Mouse (Mus musculus): ENCODE data around the gene Mtg1. TPM values are rescaled to one million over a fixed set of nuclear protein-coding genes. Genes with fewer than 3 reads are reported as not detected.
A peak's percentile ranks its signal among the peaks of the same experiment; 100 is the strongest.

Gene Mtg1
- polyA plus RNA-seq (2014; fragmentation: Nextera tagmentation; extraction: Ambion mirVana) = 24.8 and 28.4 TPM in 2 replicates

GRCm38 (mm10) chr7:140137135-140138020 is at the start of gene Mtg1:
TSS of gene Mtg1 (plus strand) at chr7:140137564.
- H3K36me3 ChIP-seq (ENCODE audit: insufficient read depth) = peaks cover 6% of the 10 kb centered on the region; the same call in 1 of the 2 replicates
- H3K4me2 ChIP-seq = peak within 1 kb of the TSS; percentile 86
- WGBS = 2% methylated on average over 39 of the region's 39 CpGs
- DNase-seq (peak; percentile 98), ATAC-seq (ENCODE audit: insufficient read depth) (peak; percentile 99)
- peak within 1 kb of the TSS; percentile 65; the same call in 1 of the 2 replicates for H3K27ac ChIP-seq (ENCODE audit: low read depth)
- H3K4me3 ChIP-seq (ENCODE audit: low read depth, low read length) = peak within 1 kb of the TSS; percentile 77
- no peak for TF ChIP-seq CTCF (IDR thresholded peaks at IDR 0.05; ENCODE audit: low read depth)
- no peaks in the 10 kb centered on the region; the same call in 1 of the 2 replicates for H3K4me1 ChIP-seq (ENCODE audit: insufficient read depth)
- peak within 1 kb of the TSS; percentile 84 for H3K9ac ChIP-seq
- no peaks in the 10 kb centered on the region for H3K9me3 ChIP-seq (ENCODE audit: low read depth, low read length)
- H3K27me3 ChIP-seq (ENCODE audit: insufficient read depth, low read length) = no peaks in the 10 kb centered on the region

DNA sequence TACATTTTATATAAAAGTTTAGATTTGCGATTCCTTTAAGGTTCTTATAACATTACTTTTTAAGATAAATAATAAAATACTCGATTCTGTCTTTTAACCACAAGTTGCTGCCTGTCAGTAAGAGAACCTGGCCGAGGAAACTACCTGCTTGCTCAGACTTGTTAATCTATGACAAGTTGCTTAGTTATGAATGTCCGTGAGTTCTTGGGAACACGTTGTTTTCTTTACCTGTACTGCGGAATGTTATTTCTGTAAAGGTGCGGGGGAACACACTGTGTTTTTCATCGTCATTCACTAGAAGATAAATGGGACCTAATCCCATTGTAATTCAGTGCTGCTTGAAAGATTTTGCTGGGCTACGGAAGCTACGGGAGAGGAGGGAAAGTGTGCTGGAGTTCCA is 46.8 kb upstream of the Mtg1 start:
- H3K4me1 ChIP-seq (ENCODE audit: insufficient read depth) = no peaks in the 10 kb centered on the region
- ATAC-seq (ENCODE audit: insufficient read depth) (no peak), DNase-seq (no peak)
- H3K9ac ChIP-seq = no peak overlapping the region
- whole genome bisulfite sequencing = 70% methylated on average over 10 of the region's 10 CpGs
- no peaks in the 10 kb centered on the region for H3K9me3 ChIP-seq (ENCODE audit: low read depth, low read length)
- no peaks in the 10 kb centered on the region for H3K36me3 ChIP-seq (ENCODE audit: insufficient read depth)
- H3K27ac ChIP-seq (ENCODE audit: low read depth) = no peak overlapping the region
- no peak overlapping the region for H3K4me3 ChIP-seq (ENCODE audit: low read depth, low read length)
- TF ChIP-seq CTCF (IDR thresholded peaks at IDR 0.05; ENCODE audit: low read depth) = no peak
- H3K4me2 ChIP-seq = no peak overlapping the region
- no peaks in the 10 kb centered on the region for H3K27me3 ChIP-seq (ENCODE audit: insufficient read depth, low read length)

DNA sequence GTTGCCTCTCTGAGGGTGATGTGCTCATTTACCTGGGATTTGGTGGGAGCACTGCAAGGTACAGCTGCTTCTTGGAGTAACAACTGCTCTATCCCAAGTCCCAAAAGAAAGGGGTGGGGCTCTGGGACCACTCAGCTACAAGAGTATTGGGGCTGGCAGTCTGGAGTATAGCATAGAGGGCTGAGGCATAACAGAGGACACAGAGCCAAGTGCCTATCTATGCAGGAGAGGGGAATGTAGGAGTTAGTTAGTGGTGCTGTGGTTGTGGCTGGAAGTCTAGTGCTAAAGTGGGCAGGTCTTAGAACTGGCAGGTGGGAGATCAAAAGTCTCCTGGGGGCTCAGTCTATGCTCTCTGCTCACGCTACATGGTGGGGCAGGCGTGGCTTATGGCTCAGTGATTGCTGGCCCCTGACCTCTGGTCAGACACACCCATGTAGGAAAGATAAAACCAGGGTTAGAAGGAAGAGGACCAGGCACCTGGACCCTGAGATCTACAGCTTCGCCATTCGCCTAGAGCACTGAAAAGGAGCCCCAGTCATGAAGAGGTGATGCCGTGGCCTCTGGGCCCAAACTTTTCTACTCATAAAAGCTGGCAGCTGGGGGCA is 44.3 kb upstream of the Mtg1 start, which contains the start of gene Prap1:
TSS of gene Prap1 (plus strand) at position 472 of the 605 bp plus-strand sequence.
- WGBS = 70% methylated on average over 5 of the region's 5 CpGs
- Histone ChIP-seq H3K4me2 (no peak within 1 kb of the TSS), H3K4me1 (ENCODE audit: insufficient read depth) (no peaks in the 10 kb centered on the region), H3K9ac (no peak within 1 kb of the TSS), H3K36me3 (ENCODE audit: insufficient read depth) (no peaks in the 10 kb centered on the region), H3K27me3 (ENCODE audit: insufficient read depth, low read length) (no peaks in the 10 kb centered on the region), H3K9me3 (ENCODE audit: low read depth, low read length) (no peaks in the 10 kb centered on the region), H3K4me3 (ENCODE audit: low read depth, low read length) (no peak within 1 kb of the TSS), H3K27ac (ENCODE audit: low read depth) (no peak within 1 kb of the TSS)
- DNase-seq (no peak), ATAC-seq (ENCODE audit: insufficient read depth) (no peak)
- no peak for TF ChIP-seq CTCF (IDR thresholded peaks at IDR 0.05; ENCODE audit: low read depth)

- no peaks in the 10 kb centered on the region for H3K9me3 ChIP-seq (ENCODE audit: low read depth, low read length)
- H3K27me3 ChIP-seq (ENCODE audit: insufficient read depth, low read length) = no peaks in the 10 kb centered on the region
- DNase-seq (no peak), ATAC-seq (ENCODE audit: insufficient read depth) (peak; percentile 31; the same call in 1 of the 2 replicates)
- no peaks in the 10 kb centered on the region for H3K36me3 ChIP-seq (ENCODE audit: insufficient read depth)
- TF ChIP-seq CTCF (IDR thresholded peaks at IDR 0.05; ENCODE audit: low read depth) = no peak
- H3K4me3 ChIP-seq (ENCODE audit: low read depth, low read length) = no peak overlapping the region
- WGBS = 42% methylated on average over 5 of the region's 5 CpGs
- no peak overlapping the region for H3K27ac ChIP-seq (ENCODE audit: low read depth)
- no peaks in the 10 kb centered on the region for H3K4me1 ChIP-seq (ENCODE audit: insufficient read depth)
- no peak overlapping the region for H3K4me2 ChIP-seq
- no peak overlapping the region for H3K9ac ChIP-seq
Observed at GRCm38 (mm10) chr7:140094954-140095353, 42.4 kb upstream of the Mtg1 start.

- H3K36me3 ChIP-seq (ENCODE audit: insufficient read depth) = no peaks in the 10 kb centered on the region
- no peak for DNase-seq
- no peak overlapping the region for H3K4me2 ChIP-seq
- no peak for ATAC-seq (ENCODE audit: insufficient read depth)
- 35% methylated on average over 1 of the region's 1 CpGs for WGBS
- H3K4me3 ChIP-seq (ENCODE audit: low read depth, low read length) = no peak overlapping the region
- H3K27ac ChIP-seq (ENCODE audit: low read depth) = no peak overlapping the region
- no peaks in the 10 kb centered on the region for H3K27me3 ChIP-seq (ENCODE audit: insufficient read depth, low read length)
- H3K9me3 ChIP-seq (ENCODE audit: low read depth, low read length) = no peaks in the 10 kb centered on the region
- no peak overlapping the region for H3K9ac ChIP-seq
- no peaks in the 10 kb centered on the region for H3K4me1 ChIP-seq (ENCODE audit: insufficient read depth)
- TF ChIP-seq CTCF (IDR thresholded peaks at IDR 0.05; ENCODE audit: low read depth) = no peak
Observed at GRCm38 (mm10) chr7:140095556-140095955, 41.8 kb upstream of the Mtg1 start.

- H3K27me3 ChIP-seq (ENCODE audit: insufficient read depth, low read length) = no peaks in the 10 kb centered on the region
- H3K4me3 ChIP-seq (ENCODE audit: low read depth, low read length) = no peak overlapping the region
- no peak overlapping the region for H3K9ac ChIP-seq
- no peaks in the 10 kb centered on the region for H3K9me3 ChIP-seq (ENCODE audit: low read depth, low read length)
- ATAC-seq (ENCODE audit: insufficient read depth) (no peak), DNase-seq (no peak)
- H3K27ac ChIP-seq (ENCODE audit: low read depth) = no peak overlapping the region
- no peaks in the 10 kb centered on the region for H3K36me3 ChIP-seq (ENCODE audit: insufficient read depth)
- TF ChIP-seq CTCF (IDR thresholded peaks at IDR 0.05; ENCODE audit: low read depth) = no peak
- H3K4me2 ChIP-seq = no peak overlapping the region
- H3K4me1 ChIP-seq (ENCODE audit: insufficient read depth) = no peaks in the 10 kb centered on the region
Observed at GRCm38 (mm10) chr7:140096055-140096454, 41.3 kb upstream of the Mtg1 start.

DNA sequence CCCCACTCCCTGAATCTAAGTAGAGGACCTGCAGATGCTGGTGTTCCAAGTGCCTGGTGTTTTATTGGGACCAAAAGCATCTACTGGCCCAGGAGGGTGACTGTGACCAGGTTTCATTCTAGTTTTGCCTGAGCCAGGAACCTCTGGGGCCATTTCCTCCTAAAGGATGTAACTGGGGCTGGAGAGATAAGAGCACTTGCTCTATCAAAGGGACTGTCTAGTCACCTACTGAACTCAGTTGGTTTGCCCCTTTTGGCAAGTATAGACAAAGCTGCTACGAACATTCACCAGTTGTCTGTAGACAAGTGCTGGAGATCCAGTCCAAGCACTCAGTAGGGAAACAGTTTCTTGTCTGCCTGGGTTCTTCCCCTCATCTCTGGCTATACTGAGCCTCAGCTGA is 38.9 kb upstream of the Mtg1 start:
- Histone ChIP-seq H3K36me3 (ENCODE audit: insufficient read depth) (no peaks in the 10 kb centered on the region), H3K4me3 (ENCODE audit: low read depth, low read length) (no peak overlapping the region), H3K9ac (no peak overlapping the region), H3K9me3 (ENCODE audit: low read depth, low read length) (no peaks in the 10 kb centered on the region), H3K4me1 (ENCODE audit: insufficient read depth) (no peaks in the 10 kb centered on the region), H3K4me2 (no peak overlapping the region), H3K27ac (ENCODE audit: low read depth) (no peak overlapping the region), H3K27me3 (ENCODE audit: insufficient read depth, low read length) (no peaks in the 10 kb centered on the region)
- DNase-seq (no peak), ATAC-seq (ENCODE audit: insufficient read depth) (no peak)
- TF ChIP-seq CTCF (IDR thresholded peaks at IDR 0.05; ENCODE audit: low read depth) = no peak
- 81% methylated on average over 1 of the region's 1 CpGs for WGBS
